Mouse (Mus musculus) small intestine, adult 2 months (tissue): Measurements from ENCODE around the gene Lima1. TPM values are rescaled to one million over a fixed set of nuclear protein-coding genes. Genes with fewer than 3 reads are reported as not detected.

Experiments
- H3K27ac ChIP-seq: fragments of 200-500 bp; 2 replicates; pipeline ENCODE4 v1.5.1; 2012; ENCODE audit warnings: low read depth, low read length, control low read depth, inconsistent platforms; ENCODE audit not compliant: insufficient read depth
- H3K27me3 ChIP-seq: fragments of 200-500 bp; 2 replicates; pipeline ENCODE4 v1.6.1; 2012; ENCODE audit warnings: mild to moderate bottlenecking, moderate library complexity, low read length, inconsistent platforms; ENCODE audit not compliant: control insufficient read depth, insufficient read depth
- H3K36me3 ChIP-seq: fragments of 200-500 bp; 2 replicates; pipeline ENCODE4 v1.6.1; 2012; ENCODE audit warnings: mild to moderate bottlenecking, low read length, control low read depth, inconsistent platforms; ENCODE audit not compliant: control insufficient read depth, insufficient read depth
- H3K4me1 ChIP-seq: fragments of 200-500 bp; 2 replicates; pipeline ENCODE4 v1.6.1; 2012; ENCODE audit warnings: low read length, inconsistent platforms, mixed read lengths; ENCODE audit not compliant: control insufficient read depth, insufficient read depth, insufficient read length
- H3K4me3 ChIP-seq: fragments of 200-500 bp; 2 replicates; pipeline ENCODE4 v1.5.1; 2012; ENCODE audit warnings: low read depth, mild to moderate bottlenecking, control low read depth, inconsistent platforms, low read length, moderate library complexity
- CTCF ChIP-seq: fragments of 200-500 bp; IDR thresholded peaks from 2 replicates; pipeline ENCODE4 v1.5.1; 2012; ENCODE audit warnings: low read depth, mild to moderate bottlenecking, control low read depth, inconsistent platforms, low read length, moderate library complexity, mixed read lengths; ENCODE audit not compliant: insufficient replicate concordance, insufficient read length; ENCODE audit errors: extremely low read depth
- POLR2A ChIP-seq: fragments of 200-500 bp; IDR thresholded peaks from 2 replicates; pipeline ENCODE4 v1.6.1; 2012; ENCODE audit warnings: low read depth, mild to moderate bottlenecking, control low read depth, inconsistent platforms, low read length, moderate library complexity
- WGBS: fragments of 180-500 bp; shearing (Covaris S2); methylation state at CpG from one replicate; pipeline ENCODE4 v1.1.7; 2018; 5-methylcytosine and 5-hydroxymethylcytosine counted together
- polyA plus RNA-seq: library from polyadenylated mRNA; depleted of rRNA; stranded (reverse); fragments of >200 nt; gene quantifications from 2 replicates; pipeline ENCODE4 v1.2.3, GENCODE M21; 2012

Lima1 gene
- polyA plus RNA-seq, 1 experiment: 47.7 TPM

DNA sequence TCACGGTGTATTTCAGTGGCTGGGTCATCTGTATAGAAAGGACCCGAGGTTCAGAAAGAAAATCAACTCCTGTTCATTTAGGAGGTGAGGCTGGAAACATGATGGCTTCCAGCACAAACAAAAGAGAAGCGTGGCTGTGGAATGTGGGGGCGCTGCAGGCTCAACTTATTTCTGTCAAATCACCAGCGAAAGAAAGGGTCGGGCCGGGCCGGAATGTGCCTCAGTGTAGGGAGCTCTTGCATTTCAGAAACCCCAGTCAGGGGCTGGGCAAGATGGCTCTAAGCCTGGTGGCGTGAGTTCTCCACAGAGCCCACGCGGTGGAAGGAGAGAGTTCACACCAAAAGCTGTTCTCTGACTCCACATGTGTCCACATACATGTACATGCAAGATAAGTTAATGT, 13.3 kb downstream of the Lima1 start:
- Histone ChIP-seq H3K4me1 (peaks cover 31% of the 10 kb centered on the region), H3K36me3 (peaks cover 36% of the 10 kb centered on the region), H3K27ac (peak overlapping the region; percentile 63), H3K4me3 (no peak overlapping the region), H3K27me3 (no peaks in the 10 kb centered on the region)
- TF ChIP-seq POLR2A (no peak), CTCF (0 out of 2 replicates have a peak, but pooled peaks have one; percentile 18)
- 25% methylated on average over 11 of the region's 11 CpGs for WGBS

GRCm38 (mm10) chr15:99861536-99861935, 13.7 kb downstream of the Lima1 start:
- TF ChIP-seq POLR2A: no peak
- TF ChIP-seq CTCF: no peak
- H3K4me1 ChIP-seq: peaks cover 31% of the 10 kb centered on the region
- H3K27me3 ChIP-seq: no peaks in the 10 kb centered on the region
- H3K36me3 ChIP-seq: peaks cover 36% of the 10 kb centered on the region
- 44% methylated on average over 6 of the region's 6 CpGs for whole genome bisulfite sequencing
- H3K27ac ChIP-seq: peak overlapping the region; percentile 63
- no peak overlapping the region for H3K4me3 ChIP-seq

GRCm38 (mm10) chr15:99859644-99860392, 15.4 kb downstream of the Lima1 start:
- TF ChIP-seq CTCF: no peak
- TF ChIP-seq POLR2A: no peak
- Histone ChIP-seq H3K27ac (no peak overlapping the region), H3K4me1 (peaks cover 26% of the 10 kb centered on the region), H3K36me3 (peaks cover 37% of the 10 kb centered on the region), H3K4me3 (no peak overlapping the region), H3K27me3 (no peaks in the 10 kb centered on the region)
- WGBS: 61% methylated on average over 9 of the region's 9 CpGs

GRCm38 (mm10) chr15:99857479-99857878, 17.8 kb downstream of the Lima1 start:
- no peak overlapping the region for H3K27ac ChIP-seq
- H3K27me3 ChIP-seq: no peaks in the 10 kb centered on the region
- H3K4me1 ChIP-seq: peaks cover 19% of the 10 kb centered on the region
- no peak for TF ChIP-seq POLR2A
- TF ChIP-seq CTCF: no peak
- H3K4me3 ChIP-seq: no peak overlapping the region
- H3K36me3 ChIP-seq: peaks cover 21% of the 10 kb centered on the region
- WGBS: 32% methylated on average over 8 of the region's 8 CpGs

GRCm38 (mm10) chr15:99855119-99855518, 20.1 kb downstream of the Lima1 start:
- 54% methylated on average over 3 of the region's 3 CpGs for WGBS
- H3K36me3 ChIP-seq: peaks cover 19% of the 10 kb centered on the region
- TF ChIP-seq POLR2A (no peak), CTCF (no peak)
- no peaks in the 10 kb centered on the region for H3K27me3 ChIP-seq
- H3K27ac ChIP-seq: peak overlapping the region; percentile 39
- peaks cover 9% of the 10 kb centered on the region for H3K4me1 ChIP-seq
- H3K4me3 ChIP-seq: no peak overlapping the region

DNA sequence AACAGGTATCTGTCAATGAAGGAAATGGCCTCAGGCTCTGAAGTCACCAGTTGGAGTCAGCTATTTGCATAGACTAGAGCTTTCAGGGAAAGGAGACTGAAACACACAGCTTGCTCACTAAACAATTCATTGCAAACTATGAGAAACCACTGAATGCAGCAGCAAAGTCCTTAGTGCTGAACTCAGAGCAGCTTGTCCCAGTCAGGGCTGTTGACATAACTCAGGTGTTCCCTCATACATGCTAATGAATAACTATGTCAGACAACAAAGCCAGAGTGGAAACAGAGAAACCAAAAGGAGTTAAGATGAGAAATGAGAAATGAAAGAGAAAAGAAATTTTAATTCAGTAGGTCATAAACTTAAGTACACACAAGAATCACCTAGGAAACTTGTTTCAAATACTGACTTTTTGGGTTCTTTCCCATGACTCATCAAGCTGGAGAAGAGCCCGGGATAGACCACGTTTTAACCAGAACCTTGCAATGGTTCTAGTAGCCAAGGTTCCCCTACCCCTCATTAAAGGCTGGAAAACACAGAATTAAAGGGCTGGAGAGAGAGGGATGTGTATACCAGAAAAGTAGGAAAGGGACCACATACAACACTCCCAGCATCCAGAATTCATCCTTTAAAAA, 22.5 kb downstream of the Lima1 start:
- Histone ChIP-seq H3K27ac (0 out of 2 replicates have a peak overlapping the region, but pooled peaks have one; percentile 0), H3K36me3 (peaks cover 18% of the 10 kb centered on the region), H3K4me3 (no peak overlapping the region), H3K27me3 (no peaks in the 10 kb centered on the region), H3K4me1 (peaks cover 13% of the 10 kb centered on the region)
- TF ChIP-seq POLR2A: no peak
- TF ChIP-seq CTCF: no peak
- WGBS: 23% methylated on average over 2 of the region's 2 CpGs

- Histone ChIP-seq H3K4me3 (no peak overlapping the region), H3K36me3 (peaks cover 24% of the 10 kb centered on the region), H3K27ac (no peak overlapping the region), H3K27me3 (no peaks in the 10 kb centered on the region), H3K4me1 (peaks cover 17% of the 10 kb centered on the region)
- TF ChIP-seq POLR2A (no peak), CTCF (no peak)
- WGBS: 30% methylated on average over 3 of the region's 3 CpGs
These were observed 25.0 kb downstream of the Lima1 start for GRCm38 (mm10) chr15:99850265-99850664.
